Mouse (Mus musculus): ENCODE measurements at regions not wholly inside any gene's neighbourhood (a gene's known extent, or its start where the extent isn't known, plus 50 kb on each side); places are given as distances from the start of the nearest gene placed in this dataset.

GRCm38 (mm10) chr15:56592656-56593055 lies 884.8 kb downstream of the Slc22a22 start:
- TF ChIP-seq EP300 (IDR thresholded peaks at IDR 0.05; ENCODE audit: low read depth) (no peak), CTCF (IDR thresholded peaks at IDR 0.05; ENCODE audit: low read depth) (no peak)
